Mouse (Mus musculus) ES-Bruce4 (cell line): ENCODE measurements around the gene Prkch.

ENCODE experiments used
- CTCF ChIP-seq: IDR thresholded peaks from one replicate; pipeline ENCODE4 v1.8.1; 2011; ENCODE audit warnings: low read depth, low read length
- EP300 ChIP-seq: IDR thresholded peaks from 2 replicates; pipeline ENCODE4 v1.6.1; 2011; ENCODE audit warnings: low read depth, low read length; ENCODE audit not compliant: insufficient read depth
- POLR2A ChIP-seq: IDR thresholded peaks from one replicate; pipeline ENCODE4 v1.8.1; 2011; ENCODE audit warnings: low read length; ENCODE audit not compliant: insufficient read depth

DNA sequence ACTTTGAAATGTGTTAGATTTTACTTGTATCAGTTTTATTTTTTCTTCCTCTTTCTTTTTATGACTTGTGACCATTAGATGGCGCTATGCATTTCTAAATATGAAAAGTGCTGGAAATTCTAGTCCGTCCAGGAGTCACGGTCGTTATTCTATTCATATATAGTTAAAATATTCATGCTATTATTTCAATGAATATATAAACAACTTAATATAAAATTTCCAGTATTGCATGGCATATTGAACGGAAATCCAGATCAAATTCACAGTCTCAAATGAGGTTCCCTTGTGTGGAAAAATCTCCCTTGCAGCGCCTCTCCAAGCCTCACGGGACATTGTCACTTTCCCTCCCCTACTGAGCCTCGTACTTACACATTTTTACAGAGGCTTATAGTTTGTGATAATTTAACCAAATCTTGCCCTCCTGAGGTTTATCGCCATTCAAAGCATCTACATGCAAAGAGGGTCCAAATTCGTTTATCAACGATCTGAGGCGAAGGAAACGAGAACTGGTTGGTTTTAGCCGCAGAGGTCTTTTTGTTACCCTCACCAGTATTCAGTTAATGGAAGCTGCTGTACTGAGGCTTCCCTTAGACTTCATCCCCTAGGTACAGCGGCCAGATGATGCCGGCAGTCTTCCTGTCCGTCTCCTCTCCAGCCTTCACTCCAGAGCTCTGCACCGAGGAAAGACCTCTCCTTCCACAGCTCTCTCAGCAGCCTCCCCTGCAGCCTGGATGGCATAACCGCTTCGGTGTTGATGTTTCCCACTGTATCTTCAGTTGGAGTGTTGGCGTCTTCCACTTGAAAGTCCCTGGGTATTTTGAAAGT lies 19.6 kb upstream of the Prkch start:
- TF ChIP-seq POLR2A (no peak), CTCF (no peak), EP300 (no peak)
